Mouse (Mus musculus) hematopoietic multipotent progenitor cell, adult 10-12 weeks (in vitro differentiated cells): ENCODE results near the gene Pacsin2. TPM values are rescaled to one million over a fixed set of nuclear protein-coding genes. Genes with fewer than 3 reads are reported as not detected.

Source experiments
- polyA plus RNA-seq: library from polyadenylated mRNA; stranded (reverse); fragments of >175 nt; gene quantifications from 2 replicates; pipeline ENCODE4 v1.2.3, GENCODE M21; 2012; ENCODE audit warnings: low replicate concordance

Pacsin2 gene
- 31.0 and 73.6 TPM in 2 replicates for polyA plus RNA-seq

DNA sequence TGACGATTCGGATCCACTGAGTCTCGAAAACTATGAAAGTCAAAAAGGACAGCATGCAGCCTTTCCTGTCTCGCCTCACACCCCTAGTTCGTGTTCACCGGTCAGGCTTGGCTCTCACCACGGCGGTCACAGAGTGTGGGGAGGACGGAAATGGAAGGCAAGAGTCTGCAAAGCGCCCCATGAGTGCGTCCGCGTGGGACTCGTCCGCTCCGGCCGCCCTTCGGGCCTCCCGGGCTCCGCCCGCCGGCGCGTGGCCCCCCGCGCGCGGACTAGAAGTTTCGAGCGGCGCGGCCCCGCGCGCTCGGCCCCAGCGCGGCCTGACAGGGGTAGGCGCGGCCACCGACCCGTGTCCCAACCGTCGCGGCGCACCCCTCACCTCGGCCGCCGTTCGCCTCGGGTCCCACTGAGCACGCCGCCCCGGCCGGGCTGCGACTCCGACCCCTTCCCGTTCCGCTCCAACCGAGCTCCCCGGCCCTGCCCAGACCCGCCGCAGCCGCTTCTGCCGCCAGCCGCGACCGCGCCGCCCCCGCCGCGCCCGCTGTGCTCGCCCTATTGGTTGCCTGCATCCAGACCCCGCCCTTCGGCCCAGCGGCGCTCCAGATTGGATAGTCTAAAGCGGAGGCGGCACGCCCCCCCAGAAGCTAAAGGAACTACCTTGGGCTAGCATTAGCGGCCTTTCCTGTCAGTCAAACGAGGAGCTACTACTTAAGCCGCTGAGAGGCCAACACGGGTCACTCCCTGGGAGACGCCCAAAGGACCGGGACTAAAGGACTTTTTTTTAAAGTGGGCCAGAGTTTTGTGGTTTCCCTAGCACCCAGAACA lies at the start of gene Pacsin2:
Gene Pacsin2 (minus strand): TSS at position 524 of the 822 bp plus-strand sequence.

DNA sequence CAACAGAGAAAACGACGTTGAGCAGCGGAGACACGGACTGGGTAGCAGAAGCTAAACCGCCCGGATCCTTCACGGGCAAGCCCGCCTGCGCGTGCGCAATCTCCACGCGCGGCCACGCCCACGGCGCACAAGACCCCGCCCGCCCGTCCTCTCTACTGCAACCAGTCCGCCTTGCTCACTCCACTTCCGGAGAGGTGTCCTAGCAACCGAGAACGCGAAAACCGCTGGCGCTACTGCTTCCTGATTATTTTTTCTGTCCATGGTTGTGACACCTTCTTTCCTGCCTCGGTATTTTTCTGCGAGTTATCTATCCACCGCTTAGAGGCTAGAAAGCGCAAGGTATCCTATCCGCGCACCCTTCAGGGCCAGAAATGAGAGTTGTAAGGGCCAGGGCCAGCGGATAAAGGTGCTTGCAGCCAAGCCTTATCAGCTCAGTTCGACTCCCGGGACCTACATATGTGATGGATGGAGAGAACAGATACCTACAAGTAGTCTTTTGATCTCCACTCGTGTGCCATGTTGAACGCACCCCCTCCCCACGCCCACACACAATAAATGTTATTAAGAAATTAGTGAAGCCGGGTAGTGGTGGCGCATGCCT lies 46.5 kb upstream of the Pacsin2 start, which contains the start of gene Ttll1:
Gene Ttll1 (minus strand): TSS at position 89 of the 601 bp plus-strand sequence.

DNA sequence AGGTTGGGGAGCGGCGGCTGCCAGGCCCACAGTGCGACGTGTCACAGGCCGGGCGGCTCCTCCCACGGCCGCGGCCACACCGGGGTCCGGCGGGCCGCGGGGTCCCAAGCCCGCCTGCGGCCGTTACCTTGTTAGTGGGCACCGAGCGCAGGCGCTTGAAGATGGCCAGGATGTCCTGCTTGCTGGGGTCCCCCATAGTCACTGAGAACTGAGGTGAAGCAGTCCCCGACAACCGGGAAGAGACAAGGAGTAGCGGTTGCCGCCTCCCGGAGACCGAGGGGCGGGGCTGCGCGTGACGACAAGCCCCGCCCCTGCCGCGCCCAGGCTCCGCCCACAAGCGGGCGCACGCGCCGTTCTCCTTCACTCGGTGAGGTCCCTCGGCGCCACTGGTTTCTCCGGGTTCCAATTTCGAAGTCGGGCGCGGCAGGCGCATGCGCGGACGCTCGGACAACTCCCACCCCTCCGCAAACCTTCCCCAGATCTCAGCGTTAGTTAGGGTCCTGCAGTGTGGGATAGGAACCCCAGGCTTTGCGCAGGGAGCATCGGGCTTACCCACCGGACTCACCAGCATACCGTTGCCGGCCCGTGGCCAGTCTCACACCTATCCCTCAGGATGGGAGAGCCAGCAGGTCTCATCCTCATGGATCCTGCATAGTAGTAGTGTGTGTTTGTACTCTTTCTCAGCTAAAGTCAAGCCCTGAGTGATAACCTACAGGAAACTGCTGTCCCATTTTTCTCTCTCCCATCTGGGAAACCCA lies 114.3 kb downstream of the Pacsin2 start, which contains the start of gene Arfgap3:
Gene Arfgap3 (minus strand): TSS at position 294 of the 758 bp plus-strand sequence.

Other genes with a start within 250 kb of the Pacsin2 start
- 2.2 and 8.8 TPM in 2 replicates for gene A4galt, start 212.8 kb downstream of the Pacsin2 start, polyA plus RNA-seq
- 4.6 and 10.4 TPM in 2 replicates for gene Arfgap3, start 114.4 kb downstream of the Pacsin2 start, polyA plus RNA-seq
- gene Ttll1, start 46.3 kb upstream of the Pacsin2 start, polyA plus RNA-seq = 2.0 and 2.3 TPM in 2 replicates
- 2.2 and 2.4 TPM in 2 replicates for gene Bik, start 62.3 kb upstream of the Pacsin2 start, polyA plus RNA-seq
- 159 and 166 TPM in 2 replicates for gene Tspo, start 99.0 kb upstream of the Pacsin2 start, polyA plus RNA-seq
- 16.1 and 43.0 TPM in 2 replicates for gene Mcat, start 99.2 kb upstream of the Pacsin2 start, polyA plus RNA-seq
- gene Ttll12, start 130.6 kb upstream of the Pacsin2 start, polyA plus RNA-seq = 20.1 and 56.8 TPM in 2 replicates